Mouse (Mus musculus) stomach, embryonic 15.5 days (tissue): ENCODE results near the gene Zfp263. TPM values are rescaled to one million over a fixed set of nuclear protein-coding genes. Genes with fewer than 3 reads are reported as not detected.
A peak's percentile ranks its signal among the peaks of the same experiment; 100 is the strongest.

Experiments
- ATAC-seq: fragments of 200-750 bp; cut with Nextera tagmentation; 2 replicates; pipeline ENCODE4 v1.8.0; 2017; ENCODE audit warnings: low read depth, moderate number of reproducible peaks, moderate TSS enrichment; ENCODE audit not compliant: insufficient read depth, low FRiP score
- H3K27ac ChIP-seq: fragments of 300-500 bp; sonication (generic); 2 replicates; pipeline ENCODE4 v1.5.1; 2015; ENCODE audit warnings: mild to moderate bottlenecking, inconsistent platforms
- H3K27me3 ChIP-seq: fragments of 300-500 bp; sonication (generic); replicated peaks from 2 replicates; pipeline ENCODE4 v1.6.1; 2015; ENCODE audit warnings: inconsistent platforms
- H3K36me3 ChIP-seq: fragments of 300-500 bp; sonication (generic); 2 replicates; pipeline ENCODE4 v1.6.1; 2015; ENCODE audit warnings: inconsistent platforms
- H3K4me1 ChIP-seq: fragments of 300-500 bp; sonication (generic); 2 replicates; pipeline ENCODE4 v1.6.1; 2015; ENCODE audit warnings: inconsistent platforms
- H3K4me2 ChIP-seq: fragments of 300-500 bp; sonication (generic); 2 replicates; pipeline ENCODE4 v1.6.1; 2015; ENCODE audit warnings: mild to moderate bottlenecking, inconsistent platforms
- H3K4me3 ChIP-seq: fragments of 300-500 bp; sonication (generic); replicated peaks from 2 replicates; pipeline ENCODE4 v1.5.1; 2015; ENCODE audit warnings: inconsistent platforms
- H3K9ac ChIP-seq: fragments of 300-500 bp; sonication (generic); 2 replicates; pipeline ENCODE4 v1.6.1; 2015; ENCODE audit warnings: inconsistent platforms
- H3K9me3 ChIP-seq: fragments of 300-500 bp; sonication (generic); 2 replicates; pipeline ENCODE4 v1.6.1; 2016; ENCODE audit warnings: inconsistent platforms
- WGBS: fragments of 180-500 bp; shearing (Covaris S2); methylation state at CpG from one replicate; pipeline ENCODE4 v1.1.7; 2015; 5-methylcytosine and 5-hydroxymethylcytosine counted together
- polyA plus RNA-seq: library from polyadenylated mRNA; unstranded; fragments of >200 nt; fragmentation: Nextera tagmentation; extraction: Ambion mirVana; gene quantifications from 2 replicates; pipeline ENCODE4 v1.2.1, GENCODE M21; 2015

The Zfp263 gene
- polyA plus RNA-seq, 1 experiment from 2014 or later = 45.3 TPM

- Histone ChIP-seq H3K9me3 (peaks cover 11% of the 10 kb centered on the region; the same call in 1 of the 2 replicates), H3K27ac (no peak overlapping the region), H3K4me2 (peak overlapping the region; percentile 76), H3K4me3 (peak overlapping the region; percentile 95), H3K36me3 (peaks cover 41% of the 10 kb centered on the region), H3K27me3 (no peaks in the 10 kb centered on the region), H3K9ac (no peak overlapping the region), H3K4me1 (peaks cover 18% of the 10 kb centered on the region)
- no peak for ATAC-seq
- 81% methylated on average over 4 of the region's 4 CpGs for WGBS
Observed at GRCm38 (mm10) chr16:3745656-3746055, 1.8 kb downstream of the Zfp263 start.

GRCm38 (mm10) chr16:3748976-3749375 is 5.1 kb downstream of the Zfp263 start:
- Histone ChIP-seq H3K36me3 (peaks cover 54% of the 10 kb centered on the region), H3K4me2 (no peak overlapping the region), H3K4me3 (no peak overlapping the region), H3K4me1 (peaks cover 15% of the 10 kb centered on the region), H3K9ac (no peak overlapping the region), H3K27ac (no peak overlapping the region), H3K27me3 (no peaks in the 10 kb centered on the region), H3K9me3 (peaks cover 11% of the 10 kb centered on the region; the same call in 1 of the 2 replicates)
- no peak for ATAC-seq
- WGBS = 98% methylated on average over 3 of the region's 3 CpGs

- WGBS = 99% methylated on average over 4 of the region's 4 CpGs
- H3K36me3 ChIP-seq = no peaks in the 10 kb centered on the region
Observed at GRCm38 (mm10) chr16:3771603-3772002, 27.7 kb downstream of the Zfp263 start.

GRCm38 (mm10) chr16:3776365-3776764 is 32.5 kb downstream of the Zfp263 start:
- no peak overlapping the region for H3K27ac ChIP-seq
- H3K36me3 ChIP-seq = no peaks in the 10 kb centered on the region
- ATAC-seq = no peak
- no peaks in the 10 kb centered on the region for H3K27me3 ChIP-seq
- no peak overlapping the region for H3K4me2 ChIP-seq
- H3K4me3 ChIP-seq = no peak overlapping the region
- 71% methylated on average over 3 of the region's 3 CpGs for WGBS
- H3K9ac ChIP-seq = no peak overlapping the region
- no peaks in the 10 kb centered on the region for H3K9me3 ChIP-seq
- no peaks in the 10 kb centered on the region for H3K4me1 ChIP-seq

More at GRCm38 (mm10) chr16:3771603-3772002, 27.7 kb downstream of the Zfp263 start:
- Histone ChIP-seq H3K9ac (no peak overlapping the region), H3K4me3 (no peak overlapping the region), H3K4me2 (no peak overlapping the region), H3K9me3 (no peaks in the 10 kb centered on the region), H3K4me1 (no peaks in the 10 kb centered on the region), H3K27ac (no peak overlapping the region), H3K27me3 (no peaks in the 10 kb centered on the region)
- ATAC-seq = no peak

GRCm38 (mm10) chr16:3777986-3778385 is 34.1 kb downstream of the Zfp263 start:
- H3K36me3 ChIP-seq = no peaks in the 10 kb centered on the region
- H3K4me1 ChIP-seq = no peaks in the 10 kb centered on the region
- H3K27ac ChIP-seq = no peak overlapping the region
- 54% methylated on average over 3 of the region's 3 CpGs for WGBS
- H3K27me3 ChIP-seq = no peaks in the 10 kb centered on the region
- H3K9ac ChIP-seq = no peak overlapping the region
- no peak for ATAC-seq
- H3K4me2 ChIP-seq = no peak overlapping the region
- no peaks in the 10 kb centered on the region for H3K9me3 ChIP-seq
- H3K4me3 ChIP-seq = no peak overlapping the region

GRCm38 (mm10) chr16:3781237-3781636 is 37.3 kb downstream of the Zfp263 start:
- H3K27me3 ChIP-seq = no peaks in the 10 kb centered on the region
- H3K4me1 ChIP-seq = no peaks in the 10 kb centered on the region
- H3K9ac ChIP-seq = no peak overlapping the region
- ATAC-seq = no peak
- H3K4me3 ChIP-seq = no peak overlapping the region
- H3K36me3 ChIP-seq = no peaks in the 10 kb centered on the region
- H3K27ac ChIP-seq = no peak overlapping the region
- no peaks in the 10 kb centered on the region for H3K9me3 ChIP-seq
- H3K4me2 ChIP-seq = no peak overlapping the region

GRCm38 (mm10) chr16:3788394-3788793 is 44.5 kb downstream of the Zfp263 start:
- Histone ChIP-seq H3K4me1 (no peaks in the 10 kb centered on the region), H3K27me3 (no peaks in the 10 kb centered on the region), H3K27ac (no peak overlapping the region), H3K4me2 (no peak overlapping the region), H3K9me3 (no peaks in the 10 kb centered on the region), H3K9ac (no peak overlapping the region), H3K36me3 (no peaks in the 10 kb centered on the region), H3K4me3 (no peak overlapping the region)
- ATAC-seq = no peak

Other genes starting within 250 kb of the Zfp263 start
- gene Olfr161, start 153.1 kb upstream of the Zfp263 start, polyA plus RNA-seq = not detected in 2 replicates
- gene Mefv, start 26.0 kb upstream of the Zfp263 start, polyA plus RNA-seq = 0.06 and 0.22 TPM in 2 replicates
- not detected in 2 replicates for gene Olfr15, start 86.8 kb downstream of the Zfp263 start, polyA plus RNA-seq
- gene Zfp174, start 103.2 kb downstream of the Zfp263 start, polyA plus RNA-seq = 1.0 and 1.5 TPM in 2 replicates
- gene Naa60, start 128.3 kb downstream of the Zfp263 start, polyA plus RNA-seq = 40.3 and 41.0 TPM in 2 replicates
- 6.0 and 6.2 TPM in 2 replicates for gene Zfp597, start 140.5 kb downstream of the Zfp263 start, polyA plus RNA-seq
- 1.3 and 1.5 TPM in 2 replicates for gene Gm20695, start 140.6 kb downstream of the Zfp263 start, polyA plus RNA-seq
- gene 1700037C18Rik, start 164.6 kb downstream of the Zfp263 start, polyA plus RNA-seq = 5.1 and 6.9 TPM in 2 replicates
- 21.1 and 21.8 TPM in 2 replicates for gene Cluap1, start 164.7 kb downstream of the Zfp263 start, polyA plus RNA-seq
- gene Nlrc3, start 232.5 kb downstream of the Zfp263 start, polyA plus RNA-seq = 0.91 and 0.98 TPM in 2 replicates